Mouse (Mus musculus): ENCODE measurements around the gene Zfyve28.

- no peak for TF ChIP-seq GATA1 (IDR thresholded peaks at IDR 0.05; ENCODE audit: borderline replicate concordance, low read length)
- no peak for TF ChIP-seq FLI1 (IDR thresholded peaks at IDR 0.05; ENCODE audit: low read length)
Measured at GRCm38 (mm10) chr5:34269921-34270465, 18.3 kb downstream of the Zfyve28 start.
